Mouse (Mus musculus) cerebellum, postnatal 10 days (tissue): Measurements from ENCODE around the gene D430042O09Rik.

ENCODE experiments used
- DNase-seq, 2 experiments: peaks; one replicate each; pipeline ENCODE4 v3.0.0; 2021; ENCODE audit warnings: mixed read lengths in 2 of 2

Gene D430042O09Rik

GRCm38 (mm10) chr7:125741271-125741703 is 33.6 kb downstream of the D430042O09Rik start:
- no peak for DNase-seq

DNA sequence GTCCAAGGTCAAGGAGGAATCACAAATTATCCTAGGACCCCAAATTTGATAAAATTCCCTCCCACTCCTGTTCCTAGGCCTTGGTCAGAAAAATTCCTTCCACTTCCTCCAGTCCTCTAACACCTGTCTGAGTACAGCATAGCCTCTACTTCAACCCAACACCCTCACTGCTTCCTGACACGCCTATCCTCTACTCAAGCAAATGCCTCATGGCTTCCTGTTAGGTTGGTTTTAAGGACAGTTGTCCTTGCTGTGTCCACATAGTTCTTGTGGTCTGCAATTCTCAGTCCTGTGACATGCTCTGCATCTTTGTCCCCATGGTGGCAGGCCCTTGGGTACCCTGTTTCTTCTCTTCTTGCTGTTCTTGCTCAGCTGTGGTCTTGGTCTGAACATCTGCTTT is 37.1 kb downstream of the D430042O09Rik start:
- DNase-seq: no peak

GRCm38 (mm10) chr7:125746621-125747315 is 39.1 kb downstream of the D430042O09Rik start:
- no peak for DNase-seq

DNA sequence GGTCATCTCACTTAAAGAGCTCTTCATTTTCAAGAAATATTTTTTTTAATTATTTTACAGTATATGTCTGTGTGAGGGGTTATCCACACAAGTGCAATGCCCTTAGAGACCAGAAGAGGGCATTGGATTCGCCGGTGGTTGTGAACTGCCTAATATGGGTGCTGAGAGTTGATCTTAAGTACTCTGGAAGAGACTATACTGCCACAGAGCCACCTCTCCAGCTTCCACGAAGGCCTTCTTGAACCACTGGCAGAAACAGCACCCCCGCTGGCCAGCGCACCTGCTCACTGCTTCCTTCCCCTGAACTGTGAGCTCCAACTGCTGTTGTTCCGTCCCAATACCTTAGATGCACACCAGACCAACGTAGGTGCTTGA is 39.6 kb downstream of the D430042O09Rik start:
- DNase-seq: peak; percentile 42 to 47

GRCm38 (mm10) chr7:125748186-125748585 is 40.5 kb downstream of the D430042O09Rik start:
- DNase-seq: peak; percentile 25 to 61

GRCm38 (mm10) chr7:125752699-125753325 is 45.1 kb downstream of the D430042O09Rik start:
- no peak for DNase-seq

DNA sequence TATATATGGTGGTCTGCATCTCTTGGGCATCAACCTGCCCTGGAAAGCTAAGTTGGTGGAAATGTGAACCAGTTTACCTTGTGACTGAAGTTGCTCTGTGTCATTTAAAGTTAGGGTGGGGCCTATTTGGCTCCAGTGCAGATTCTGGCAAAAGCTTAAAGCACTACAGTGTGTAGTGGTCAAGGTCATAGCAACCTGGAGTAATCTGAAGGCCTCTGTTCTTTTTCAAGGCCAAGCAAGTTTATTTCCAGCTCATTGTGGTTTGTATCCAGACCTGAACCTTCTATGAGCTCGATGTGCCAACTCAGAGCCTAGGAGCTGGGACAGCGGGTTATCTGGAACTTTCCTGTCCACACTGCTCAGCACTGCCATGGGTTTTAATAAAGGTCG is 45.6 kb downstream of the D430042O09Rik start:
- DNase-seq: no peak

DNA sequence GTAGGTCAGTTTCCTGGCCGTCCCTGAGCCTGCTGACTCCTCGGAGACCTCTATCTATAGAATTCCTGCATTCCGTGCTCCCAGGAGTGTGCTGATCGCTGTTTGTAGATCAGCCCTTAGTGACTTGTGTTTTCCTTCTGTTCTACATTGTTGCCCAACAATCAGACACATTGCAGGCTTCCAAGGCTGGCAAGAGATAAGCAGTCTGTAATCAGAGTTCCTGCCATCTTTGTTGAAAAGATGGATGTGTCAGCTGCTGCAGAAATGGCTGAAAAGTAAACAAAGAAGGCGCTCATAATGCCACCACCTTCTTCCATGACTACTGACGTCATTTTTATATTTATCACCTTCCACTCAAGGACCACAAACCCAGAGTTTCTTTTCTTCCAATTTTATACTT is 49.1 kb downstream of the D430042O09Rik start:
- DNase-seq: no peak

DNA sequence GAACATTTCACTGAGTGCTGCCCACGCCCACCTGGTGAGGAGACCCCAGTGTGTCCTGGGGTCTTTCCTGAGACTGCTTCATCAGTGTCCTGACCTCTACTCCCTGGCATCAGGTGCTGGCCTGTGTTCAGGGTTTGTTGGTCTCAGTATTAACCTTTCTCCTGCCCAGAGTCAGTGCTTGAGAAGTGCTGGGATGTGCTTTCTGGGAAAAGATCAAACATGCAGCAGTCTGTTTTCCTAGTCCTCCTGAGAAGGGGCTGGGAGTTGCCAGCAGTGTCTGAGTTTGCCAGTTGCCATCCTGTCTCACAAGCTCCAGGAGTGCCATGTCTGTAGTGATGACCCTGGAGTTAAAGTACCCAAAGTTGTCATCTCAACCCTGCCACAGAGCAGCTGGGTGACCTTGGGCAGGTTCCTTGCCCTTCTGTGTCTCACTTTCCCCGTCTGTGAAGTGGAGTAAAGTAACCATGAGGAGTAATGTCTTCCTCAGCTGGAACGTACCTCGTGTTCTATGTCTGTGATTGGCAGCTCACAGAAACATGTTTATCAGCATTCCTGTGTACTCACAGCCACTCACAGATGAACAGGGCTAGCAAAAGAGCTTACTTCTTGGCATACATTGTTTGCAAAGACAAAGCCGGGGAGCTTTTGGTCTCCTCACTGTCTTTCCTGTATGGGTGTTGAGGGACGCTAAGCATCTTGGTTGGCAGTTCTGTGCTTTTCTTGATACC is 50.4 kb downstream of the D430042O09Rik start:
- DNase-seq: no peak

GRCm38 (mm10) chr7:125762289-125762688 is 54.6 kb downstream of the D430042O09Rik start:
- no peak for DNase-seq

- DNase-seq: peak in 1 of 2 experiments; percentile 27
Observed at GRCm38 (mm10) chr7:125762883-125763830, 55.5 kb downstream of the D430042O09Rik start.

GRCm38 (mm10) chr7:125764373-125764772 is 56.7 kb downstream of the D430042O09Rik start:
- DNase-seq: no peak

GRCm38 (mm10) chr7:125766976-125767831 is 59.5 kb downstream of the D430042O09Rik start:
- peak; percentile 89 to 93 for DNase-seq

DNA sequence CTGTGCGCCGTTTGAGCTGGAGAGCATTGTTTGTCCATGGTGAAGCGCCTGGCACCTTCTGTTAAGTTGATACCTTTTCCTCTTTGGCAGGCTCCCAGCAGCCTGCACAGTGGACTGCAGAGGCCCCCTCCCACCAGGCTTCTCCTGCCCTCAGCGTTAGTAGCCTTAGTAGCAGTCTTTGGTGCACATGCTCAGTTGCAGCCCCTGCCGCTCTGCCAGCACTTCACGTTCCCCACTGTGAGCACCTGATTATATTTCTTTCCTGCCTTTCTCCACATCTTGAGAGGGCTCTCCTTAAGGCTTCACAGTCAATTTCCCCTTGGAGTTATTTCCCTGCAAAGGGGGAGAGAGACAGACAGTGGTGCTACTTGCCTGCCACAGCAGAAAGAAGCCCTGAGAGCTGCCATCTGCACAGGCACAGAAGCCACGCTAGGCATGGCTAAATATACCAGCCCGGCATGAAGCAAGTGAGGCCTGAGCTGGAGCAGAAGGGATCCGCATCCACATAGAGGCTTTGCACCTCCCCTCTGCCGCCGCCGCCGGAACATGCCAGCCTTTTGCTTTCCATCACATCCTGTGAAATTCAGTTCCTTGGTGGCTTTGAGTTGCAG is 65.4 kb downstream of the D430042O09Rik start:
- peak; percentile 75 to 77 for DNase-seq

DNA sequence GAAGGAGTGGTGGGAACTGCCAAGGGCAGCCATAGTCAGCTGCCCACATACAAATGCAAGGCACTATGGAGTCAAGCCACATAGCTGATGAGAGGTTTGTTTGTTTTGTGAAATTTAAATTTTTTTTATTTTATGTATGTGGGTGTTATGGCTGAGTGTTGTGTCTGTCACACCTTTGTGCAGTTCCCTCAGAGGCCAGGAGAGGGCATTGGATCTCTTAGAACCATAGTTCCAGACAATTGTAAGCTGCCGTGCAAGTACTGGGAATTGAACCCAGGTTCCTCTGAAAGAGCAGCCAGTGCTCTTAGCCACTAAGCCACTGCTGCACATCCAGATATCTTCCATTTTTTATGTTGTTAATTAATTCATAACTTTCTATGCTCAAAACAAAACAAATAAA is 75.5 kb downstream of the D430042O09Rik start:
- DNase-seq: no peak

GRCm38 (mm10) chr7:125786105-125786504 is 78.4 kb downstream of the D430042O09Rik start:
- DNase-seq: no peak

GRCm38 (mm10) chr7:125787046-125787445 is 79.4 kb downstream of the D430042O09Rik start:
- no peak for DNase-seq

DNA sequence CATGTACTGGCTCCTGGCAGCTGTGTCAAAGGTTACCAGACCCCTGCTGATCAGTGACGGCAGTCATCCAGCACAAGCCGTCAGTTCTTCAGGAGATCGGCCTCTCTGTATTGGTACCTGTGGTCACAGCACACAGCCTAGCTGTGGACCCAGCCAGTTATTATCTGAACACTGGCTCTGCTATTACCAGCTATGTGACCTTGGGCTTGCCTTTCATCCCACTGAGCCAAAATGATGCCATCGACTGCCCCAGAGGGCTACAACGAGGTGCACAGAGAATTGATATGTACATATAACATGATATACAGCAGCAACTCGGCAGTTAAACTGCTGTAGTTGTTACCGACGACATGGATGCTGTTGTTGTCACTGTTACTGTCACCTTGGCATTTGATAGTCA is 82.4 kb downstream of the D430042O09Rik start:
- DNase-seq: no peak

GRCm38 (mm10) chr7:125806571-125806970 is 98.9 kb downstream of the D430042O09Rik start:
- DNase-seq: peak; percentile 49 to 66

DNA sequence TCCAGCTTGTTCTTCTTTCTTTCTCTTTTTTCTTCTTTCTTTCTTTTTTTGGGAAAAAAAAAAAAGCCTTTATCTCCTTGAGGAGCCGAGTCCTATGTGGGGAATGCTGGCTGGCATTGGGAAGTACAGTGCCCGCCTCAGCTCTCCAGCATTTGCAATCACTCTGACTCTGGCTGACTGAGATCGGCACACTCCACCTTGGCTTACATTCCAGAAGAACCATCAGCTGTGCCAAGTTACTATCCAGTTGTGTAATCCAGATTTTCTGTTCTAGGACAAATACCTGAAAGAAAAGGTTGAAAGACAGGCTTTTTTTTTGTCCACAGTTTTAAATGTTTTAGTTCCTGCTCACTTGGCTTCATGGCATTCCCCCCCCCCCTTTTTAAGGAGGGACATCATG is 100.5 kb downstream of the D430042O09Rik start:
- no peak for DNase-seq

DNA sequence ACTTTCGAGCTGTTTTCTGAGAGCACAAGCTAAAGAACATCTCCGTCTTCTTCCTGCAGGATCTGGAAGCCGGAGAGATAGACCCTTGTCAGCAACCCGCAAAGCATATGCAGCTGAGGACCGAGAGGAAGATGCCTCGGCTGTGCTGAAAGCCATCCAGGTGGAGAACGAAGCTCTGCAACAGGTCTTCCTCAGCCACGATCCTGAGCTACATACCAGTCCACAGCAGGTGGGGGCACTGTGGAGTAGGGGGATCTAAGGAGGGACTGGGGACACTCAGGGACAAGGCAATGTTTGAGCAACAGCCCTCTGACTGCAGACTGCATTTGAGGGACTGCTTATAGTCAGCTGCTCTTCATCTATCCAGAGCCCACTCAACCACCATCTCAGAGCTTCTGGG is 105.0 kb downstream of the D430042O09Rik start:
- no peak for DNase-seq
